Mouse (Mus musculus) heart, embryonic 16.5 days (tissue): ENCODE results near the gene Ube2e2. TPM values are rescaled to one million over a fixed set of nuclear protein-coding genes. Genes with fewer than 3 reads are reported as not detected.

Experiments
- ATAC-seq: fragments of 200-750 bp; cut with Nextera tagmentation; replicated peaks from 2 replicates; pipeline ENCODE4 v1.8.0; 2017; ENCODE audit warnings: moderate number of reproducible peaks; ENCODE audit not compliant: insufficient read depth, low FRiP score; ENCODE audit errors: extremely low read depth
- H3K27ac ChIP-seq: fragments of 300-500 bp; sonication (generic); 2 replicates; pipeline ENCODE4 v1.5.1; 2014; ENCODE audit warnings: mild to moderate bottlenecking, low read length, control low read depth, moderate library complexity
- H3K27me3 ChIP-seq: fragments of 300-500 bp; sonication (generic); 2 replicates; pipeline ENCODE4 v1.6.1; 2014; ENCODE audit warnings: low read length, mixed read lengths; ENCODE audit not compliant: control insufficient read depth, insufficient read depth
- H3K36me3 ChIP-seq: fragments of 300-500 bp; sonication (generic); 2 replicates; pipeline ENCODE4 v1.6.1; 2014; ENCODE audit not compliant: control insufficient read depth, insufficient read depth
- H3K4me1 ChIP-seq: fragments of 300-500 bp; sonication (generic); 2 replicates; pipeline ENCODE4 v1.6.1; 2014; ENCODE audit warnings: low read length, mixed read lengths; ENCODE audit not compliant: control insufficient read depth, insufficient read depth
- H3K4me2 ChIP-seq: fragments of 300-500 bp; sonication (generic); 2 replicates; pipeline ENCODE4 v1.6.1; 2014; ENCODE audit warnings: low read depth, mild to moderate bottlenecking, control low read depth, low read length
- H3K4me3 ChIP-seq: fragments of 300-500 bp; sonication (generic); 2 replicates; pipeline ENCODE4 v1.5.1; 2014; ENCODE audit warnings: mild to moderate bottlenecking, control low read depth, low read length
- H3K9ac ChIP-seq: fragments of 300-500 bp; sonication (generic); 2 replicates; pipeline ENCODE4 v1.6.1; 2014; ENCODE audit warnings: low read length, control low read depth
- H3K9me3 ChIP-seq: fragments of 300-500 bp; sonication (generic); replicated peaks from 2 replicates; pipeline ENCODE4 v1.6.1; 2016; ENCODE audit warnings: low read length; ENCODE audit not compliant: control insufficient read depth
- WGBS: fragments of 180-500 bp; shearing (Covaris S2); extraction: QIAGEN DNeasy Blood & Tissue Kit; methylation state at CpG from one replicate; pipeline ENCODE4 v1.1.7; 2014; 5-methylcytosine and 5-hydroxymethylcytosine counted together
- polyA plus RNA-seq: library from polyadenylated mRNA; unstranded; fragments of >200 nt; fragmentation: Nextera tagmentation; extraction: Ambion mirVana; gene quantifications from 2 replicates; pipeline ENCODE4 v1.2.1, GENCODE M21; 2015

Ube2e2 gene
- polyA plus RNA-seq, 1 experiment from 2014 or later = 35.2 TPM

GRCm38 (mm10) chr14:18665267-18666024 lies 228.6 kb downstream of the Ube2e2 start:
- Histone ChIP-seq H3K4me3 (no peak overlapping the region), H3K4me1 (peaks cover 4% of the 10 kb centered on the region), H3K9me3 (peaks cover 11% of the 10 kb centered on the region), H3K27me3 (no peaks in the 10 kb centered on the region), H3K27ac (no peak overlapping the region), H3K4me2 (no peak overlapping the region), H3K36me3 (0 out of 2 replicates have a peak, but pooled peaks cover 2% of the 10 kb centered on the region), H3K9ac (no peak overlapping the region)
- ATAC-seq = peak; percentile 77; the same call in 1 of the 2 replicates
- 55% methylated on average over 1 of the region's 1 CpGs for WGBS

GRCm38 (mm10) chr14:18663666-18664065 lies 230.4 kb downstream of the Ube2e2 start:
- H3K9ac ChIP-seq = no peak overlapping the region
- no peaks in the 10 kb centered on the region for H3K27me3 ChIP-seq
- no peak for ATAC-seq
- no peak overlapping the region for H3K4me2 ChIP-seq
- 0 out of 2 replicates have a peak, but pooled peaks cover 2% of the 10 kb centered on the region for H3K36me3 ChIP-seq
- H3K9me3 ChIP-seq = peaks cover 11% of the 10 kb centered on the region
- WGBS = 73% methylated on average over 2 of the region's 2 CpGs
- no peak overlapping the region for H3K27ac ChIP-seq
- H3K4me1 ChIP-seq = peaks cover 4% of the 10 kb centered on the region
- no peak overlapping the region for H3K4me3 ChIP-seq

GRCm38 (mm10) chr14:18657777-18658753 lies 236.0 kb downstream of the Ube2e2 start:
- Histone ChIP-seq H3K4me1 (no peaks in the 10 kb centered on the region), H3K27ac (no peak overlapping the region), H3K9ac (no peak overlapping the region), H3K4me2 (no peak overlapping the region), H3K27me3 (no peaks in the 10 kb centered on the region), H3K9me3 (peaks cover 11% of the 10 kb centered on the region), H3K4me3 (no peak overlapping the region), H3K36me3 (0 out of 2 replicates have a peak, but pooled peaks cover 2% of the 10 kb centered on the region)
- 65% methylated on average over 4 of the region's 4 CpGs for WGBS
- no peak for ATAC-seq

GRCm38 (mm10) chr14:18649123-18649675 lies 244.9 kb downstream of the Ube2e2 start:
- Histone ChIP-seq H3K4me3 (no peak overlapping the region), H3K9me3 (no peaks in the 10 kb centered on the region), H3K4me2 (no peak overlapping the region), H3K27me3 (no peaks in the 10 kb centered on the region), H3K4me1 (no peaks in the 10 kb centered on the region), H3K9ac (no peak overlapping the region), H3K36me3 (no peaks in the 10 kb centered on the region), H3K27ac (no peak overlapping the region)
- 51% methylated on average over 2 of the region's 2 CpGs for WGBS
- ATAC-seq = no peak

- H3K9ac ChIP-seq = no peak overlapping the region
- no peaks in the 10 kb centered on the region for H3K9me3 ChIP-seq
- ATAC-seq = no peak
- no peak overlapping the region for H3K4me2 ChIP-seq
- H3K4me3 ChIP-seq = no peak overlapping the region
- 83% methylated on average over 4 of the region's 4 CpGs for WGBS
- H3K4me1 ChIP-seq = no peaks in the 10 kb centered on the region
- no peak overlapping the region for H3K27ac ChIP-seq
- H3K27me3 ChIP-seq = no peaks in the 10 kb centered on the region
- H3K36me3 ChIP-seq = no peaks in the 10 kb centered on the region
Measured at GRCm38 (mm10) chr14:18641656-18642055, 252.4 kb downstream of the Ube2e2 start.

GRCm38 (mm10) chr14:18638753-18639456 lies 255.2 kb downstream of the Ube2e2 start:
- ATAC-seq = no peak

GRCm38 (mm10) chr14:18637739-18638138 lies 256.3 kb downstream of the Ube2e2 start:
- ATAC-seq = no peak
- Histone ChIP-seq H3K9me3 (no peaks in the 10 kb centered on the region), H3K4me2 (no peak overlapping the region), H3K4me3 (no peak overlapping the region), H3K27ac (no peak overlapping the region), H3K36me3 (no peaks in the 10 kb centered on the region), H3K27me3 (no peaks in the 10 kb centered on the region), H3K9ac (no peak overlapping the region), H3K4me1 (peaks cover under 1% of the 10 kb centered on the region; the same call in 1 of the 2 replicates)
- 84% methylated on average over 1 of the region's 1 CpGs for WGBS

More at GRCm38 (mm10) chr14:18638753-18639456, 255.2 kb downstream of the Ube2e2 start:
- Histone ChIP-seq H3K36me3 (no peaks in the 10 kb centered on the region), H3K9ac (no peak overlapping the region), H3K4me3 (no peak overlapping the region), H3K27me3 (no peaks in the 10 kb centered on the region), H3K4me1 (no peaks in the 10 kb centered on the region), H3K9me3 (no peaks in the 10 kb centered on the region), H3K27ac (no peak overlapping the region), H3K4me2 (no peak overlapping the region)
- 58% methylated on average over 2 of the region's 2 CpGs for WGBS

- H3K27ac ChIP-seq = no peak overlapping the region
- no peak overlapping the region for H3K4me2 ChIP-seq
- no peak for ATAC-seq
- no peaks in the 10 kb centered on the region for H3K36me3 ChIP-seq
- no peaks in the 10 kb centered on the region for H3K9me3 ChIP-seq
- H3K4me3 ChIP-seq = no peak overlapping the region
- no peak overlapping the region for H3K9ac ChIP-seq
- H3K4me1 ChIP-seq = peaks cover 5% of the 10 kb centered on the region; the same call in 1 of the 2 replicates
- no peaks in the 10 kb centered on the region for H3K27me3 ChIP-seq
- WGBS = 70% methylated on average over 1 of the region's 1 CpGs
Measured at GRCm38 (mm10) chr14:18628170-18628569, 265.9 kb downstream of the Ube2e2 start.
